Mouse (Mus musculus): ENCODE measurements around the gene Sirt2. TPM values are rescaled to one million over a fixed set of nuclear protein-coding genes. Genes with fewer than 3 reads are reported as not detected.

The Sirt2 gene
- polyA plus RNA-seq, 1 experiment from 2014 or later, result 25.1 TPM

DNA sequence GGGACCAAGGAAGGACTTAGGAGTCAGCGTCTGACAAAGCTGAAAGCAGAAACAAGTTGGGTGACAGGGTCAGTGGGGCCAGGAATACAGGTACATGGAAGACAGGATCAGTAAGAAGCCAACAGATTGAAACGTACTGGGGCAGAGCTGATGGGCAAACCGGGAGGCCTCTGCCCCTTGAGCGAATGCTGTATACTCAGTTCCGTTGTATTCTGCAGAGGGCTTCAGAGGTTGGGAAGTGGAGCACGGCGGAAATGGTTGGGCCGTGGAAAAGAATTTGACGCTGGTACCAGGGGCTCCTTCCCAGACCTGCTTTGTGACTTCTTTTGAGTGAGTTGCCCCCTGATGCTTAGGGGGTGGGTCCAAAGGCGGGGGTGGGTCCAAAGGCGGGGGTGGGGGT, 33.3 kb upstream of the Sirt2 start:
- H3K4me2 ChIP-seq, result peak overlapping the region; percentile 85
- H3K4me3 ChIP-seq (replicated peaks), result peak overlapping the region; percentile 59
- peaks cover 7% of the 10 kb centered on the region for H3K36me3 ChIP-seq
- 0 out of 2 replicates have a peak, but pooled peaks cover 4% of the 10 kb centered on the region for H3K9me3 ChIP-seq (replicated peaks)
- H3K27me3 ChIP-seq, result peaks cover 12% of the 10 kb centered on the region
- H3K4me1 ChIP-seq (replicated peaks), result peaks cover 19% of the 10 kb centered on the region
- DNase-seq, result no peak
- 18% methylated on average over 11 of the region's 11 CpGs for WGBS (ENCODE audit: insufficient replicate concordance)
- H3K9ac ChIP-seq, result peak overlapping the region; percentile 51; the same call in 1 of the 2 replicates
- 0 out of 2 replicates have a peak, but pooled peaks have one; percentile 1 for ATAC-seq (ENCODE audit: low read depth)
- no peak overlapping the region for H3K27ac ChIP-seq

DNA sequence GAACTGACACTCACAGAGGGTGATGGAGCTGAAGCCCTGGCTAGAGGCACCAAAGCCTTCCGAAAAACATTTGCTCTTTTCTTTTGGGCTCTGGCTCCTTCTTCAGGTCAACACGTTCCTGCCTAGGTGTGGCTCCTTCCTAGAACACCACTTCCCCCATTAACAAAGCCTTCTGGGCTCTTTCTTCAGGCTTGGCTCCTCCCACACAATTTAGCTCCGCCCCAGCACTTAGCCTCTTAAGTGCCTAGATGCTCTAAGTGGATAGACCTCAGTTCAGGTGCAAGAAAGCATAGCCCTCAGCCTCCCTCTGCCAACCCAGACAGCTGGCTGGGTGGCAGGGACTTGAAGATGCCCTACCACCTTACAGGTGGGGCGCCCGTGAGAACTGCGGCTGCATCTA, 30.8 kb upstream of the Sirt2 start:
- no peak for ATAC-seq (ENCODE audit: low read depth)
- Histone ChIP-seq H3K4me1 (replicated peaks) (peaks cover 29% of the 10 kb centered on the region), H3K27ac (no peak overlapping the region), H3K36me3 (peaks cover 29% of the 10 kb centered on the region), H3K9ac (no peak overlapping the region), H3K4me3 (replicated peaks) (no peak overlapping the region), H3K4me2 (no peak overlapping the region), H3K9me3 (replicated peaks) (0 out of 2 replicates have a peak, but pooled peaks cover 4% of the 10 kb centered on the region), H3K27me3 (peaks cover 12% of the 10 kb centered on the region)
- 71% methylated on average over 6 of the region's 6 CpGs for WGBS (ENCODE audit: insufficient replicate concordance)
- DNase-seq, result no peak

DNA sequence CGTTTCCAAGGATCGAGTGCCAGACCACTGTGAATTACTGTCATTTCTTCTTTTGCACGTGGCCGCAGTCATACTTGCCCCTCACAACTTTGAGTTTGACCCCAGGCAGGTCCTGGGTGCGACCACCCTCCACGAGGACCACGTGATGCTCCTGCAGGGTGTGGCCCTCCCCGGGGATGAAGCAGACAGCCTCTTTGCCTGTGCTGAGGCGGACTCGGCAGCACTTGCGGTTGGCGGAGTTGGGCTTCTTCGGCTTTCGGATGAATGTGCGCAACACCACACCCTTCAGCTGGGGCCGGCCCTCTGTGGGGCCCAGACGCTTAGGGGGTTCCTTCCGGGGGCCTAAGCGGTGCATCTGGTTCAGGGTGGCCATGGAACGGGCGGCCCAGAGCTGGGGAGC, 26.7 kb upstream of the Sirt2 start:
- H3K36me3 ChIP-seq, result peaks cover 37% of the 10 kb centered on the region
- 90% methylated on average over 21 of the region's 21 CpGs for WGBS (ENCODE audit: insufficient replicate concordance)

DNA sequence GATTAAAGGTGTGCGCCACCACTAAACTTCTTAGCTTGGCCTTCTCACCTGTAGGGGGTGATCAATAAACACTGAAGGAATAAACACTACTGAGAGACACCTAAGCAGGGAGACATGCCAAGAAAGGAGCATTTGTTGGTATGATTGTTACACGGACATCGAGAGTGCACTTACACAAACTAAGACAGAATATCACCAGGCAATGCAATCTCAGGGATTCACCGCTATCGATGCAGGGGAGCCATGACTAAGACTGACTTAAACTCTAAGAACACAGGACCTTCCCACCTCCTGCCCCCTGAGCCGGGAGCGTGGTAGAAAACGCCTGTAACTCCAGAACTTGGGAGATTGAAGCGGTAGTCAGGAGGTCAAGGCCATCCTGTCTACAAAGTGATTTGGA, 25.6 kb upstream of the Sirt2 start:
- peak overlapping the region; percentile 87 for H3K4me3 ChIP-seq (replicated peaks)
- ATAC-seq (ENCODE audit: low read depth) (no peak), DNase-seq (no peak)
- peaks cover 27% of the 10 kb centered on the region for H3K4me1 ChIP-seq (replicated peaks)
- peak overlapping the region; percentile 90 for H3K9ac ChIP-seq
- 27% methylated on average over 9 of the region's 9 CpGs for WGBS (ENCODE audit: insufficient replicate concordance)
- no peaks in the 10 kb centered on the region for H3K9me3 ChIP-seq (replicated peaks)
- H3K4me2 ChIP-seq, result peak overlapping the region; percentile 89
- peaks cover 46% of the 10 kb centered on the region for H3K36me3 ChIP-seq
- no peaks in the 10 kb centered on the region for H3K27me3 ChIP-seq
- H3K27ac ChIP-seq, result peak overlapping the region; percentile 80

More for the DNA sequence above, 26.7 kb upstream of the Sirt2 start:
- no peaks in the 10 kb centered on the region for H3K27me3 ChIP-seq
- no peak overlapping the region for H3K27ac ChIP-seq
- peak overlapping the region; percentile 10; the same call in 1 of the 2 replicates for H3K9ac ChIP-seq
- H3K4me3 ChIP-seq (replicated peaks), result no peak overlapping the region
- ATAC-seq (ENCODE audit: low read depth) (no peak), DNase-seq (no peak)
- peaks cover 27% of the 10 kb centered on the region for H3K4me1 ChIP-seq (replicated peaks)
- H3K9me3 ChIP-seq (replicated peaks), result no peaks in the 10 kb centered on the region
- H3K4me2 ChIP-seq, result no peak overlapping the region

DNA sequence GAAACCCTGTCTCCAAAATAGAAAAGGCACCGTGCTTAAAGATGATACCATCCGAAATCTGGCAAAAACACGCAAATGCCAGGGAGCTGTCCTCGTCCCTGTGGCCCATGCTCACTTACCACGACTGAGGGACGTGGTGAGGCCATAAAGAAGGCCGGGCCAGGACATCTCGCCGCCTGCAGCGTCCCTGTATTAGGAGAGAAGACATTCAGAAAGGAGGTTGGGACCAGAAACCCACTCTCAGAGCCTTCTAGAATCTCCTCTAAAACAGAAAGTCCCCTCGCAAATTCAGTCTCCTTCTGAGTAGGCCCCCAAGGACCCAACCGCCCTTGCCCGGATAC, 25.2 kb upstream of the Sirt2 start:
- DNase-seq (no peak), ATAC-seq (ENCODE audit: low read depth) (peak; percentile 6)
- WGBS (ENCODE audit: insufficient replicate concordance), result under 1% methylated on average over 13 of the region's 13 CpGs
- Histone ChIP-seq H3K4me3 (replicated peaks) (peak overlapping the region; percentile 87), H3K4me2 (peak overlapping the region; percentile 89), H3K27me3 (no peaks in the 10 kb centered on the region), H3K27ac (peak overlapping the region; percentile 80), H3K9ac (peak overlapping the region; percentile 90), H3K9me3 (replicated peaks) (no peaks in the 10 kb centered on the region), H3K4me1 (replicated peaks) (peaks cover 27% of the 10 kb centered on the region), H3K36me3 (peaks cover 50% of the 10 kb centered on the region)

DNA sequence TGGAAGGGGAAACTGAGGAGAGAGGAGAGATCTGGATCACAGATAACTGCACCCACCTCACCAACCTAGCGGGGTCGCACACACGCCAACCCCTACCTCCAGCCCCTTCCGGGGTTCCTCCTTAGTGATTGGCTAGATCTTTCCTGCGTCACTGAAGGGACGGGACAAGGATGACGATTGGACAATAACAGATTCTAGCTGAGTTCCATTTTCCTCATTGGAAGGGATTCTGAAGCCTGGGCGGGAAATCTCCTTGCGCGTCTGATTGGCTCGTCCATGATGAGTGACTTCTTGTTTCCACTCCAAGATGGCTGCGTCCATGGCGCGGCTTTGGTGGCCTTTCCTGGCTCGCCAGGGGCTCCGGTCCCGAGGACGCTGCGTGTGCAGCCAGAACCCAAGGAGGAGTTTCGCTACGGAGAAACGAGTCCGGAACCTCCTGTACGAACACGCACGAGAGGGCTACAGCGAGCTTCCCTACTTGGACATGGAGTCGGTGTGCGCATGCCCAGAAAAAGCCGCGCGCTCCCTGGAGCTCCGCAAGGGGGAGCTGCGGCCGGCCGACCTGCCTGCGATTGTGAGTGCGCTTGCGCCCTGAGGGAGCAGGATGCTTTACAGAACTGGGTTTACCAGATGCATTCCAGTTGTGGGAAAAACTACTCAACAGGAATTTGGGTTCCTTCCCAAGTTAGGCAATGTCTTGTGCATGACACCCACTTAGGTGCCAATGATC, 24.7 kb upstream of the Sirt2 start, which contains the start of the genes Mrps12 and Sars2:
Gene Mrps12 (minus strand): TSS at position 112 of the 730 bp plus-strand sequence.
Gene Sars2 (plus strand): TSS at position 284 of the 730 bp plus-strand sequence.
- Histone ChIP-seq H3K9ac (peak within 1 kb of the TSS; percentile 90), H3K4me2 (peak within 1 kb of the TSS; percentile 89), H3K27me3 (no peaks in the 10 kb centered on the region), H3K27ac (peak within 1 kb of the TSS; percentile 80), H3K36me3 (peaks cover 55% of the 10 kb centered on the region), H3K9me3 (replicated peaks) (no peaks in the 10 kb centered on the region), H3K4me1 (replicated peaks) (peaks cover 27% of the 10 kb centered on the region), H3K4me3 (replicated peaks) (peak within 1 kb of the TSS; percentile 87)
- WGBS (ENCODE audit: insufficient replicate concordance), result under 1% methylated on average over 39 of the region's 39 CpGs
- DNase-seq (peak; percentile 93), ATAC-seq (ENCODE audit: low read depth) (peak; percentile 94)

DNA sequence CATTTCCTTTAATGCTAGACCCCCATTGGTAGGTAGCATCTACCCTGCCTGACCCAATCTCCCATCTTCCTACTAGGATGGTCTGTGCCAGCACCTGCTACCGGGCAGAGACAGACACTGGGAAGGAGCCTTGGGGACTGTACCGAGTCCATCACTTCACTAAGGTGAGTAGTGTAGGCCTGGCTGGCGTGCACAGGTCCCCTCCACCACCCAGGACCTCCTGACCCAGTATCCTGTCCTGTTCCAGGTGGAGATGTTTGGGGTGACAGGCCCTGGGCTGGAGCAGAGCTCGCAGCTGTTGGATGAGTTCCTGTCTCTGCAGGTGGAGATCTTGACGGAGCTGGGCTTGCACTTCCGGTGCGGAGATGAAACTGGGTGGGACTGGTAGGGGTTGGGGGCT, 16.6 kb upstream of the Sirt2 start:
- WGBS (ENCODE audit: insufficient replicate concordance), result 85% methylated on average over 7 of the region's 7 CpGs
- H3K36me3 ChIP-seq, result peaks cover 62% of the 10 kb centered on the region
- no peaks in the 10 kb centered on the region for H3K9me3 ChIP-seq (replicated peaks)
- no peak for ATAC-seq (ENCODE audit: low read depth)
- no peaks in the 10 kb centered on the region; the same call in 1 of the 2 replicates for H3K4me1 ChIP-seq (replicated peaks)
- no peak overlapping the region for H3K9ac ChIP-seq
- DNase-seq, result no peak
- no peaks in the 10 kb centered on the region for H3K27me3 ChIP-seq
- H3K27ac ChIP-seq, result no peak overlapping the region
- H3K4me3 ChIP-seq (replicated peaks), result no peak overlapping the region
- no peak overlapping the region for H3K4me2 ChIP-seq

DNA sequence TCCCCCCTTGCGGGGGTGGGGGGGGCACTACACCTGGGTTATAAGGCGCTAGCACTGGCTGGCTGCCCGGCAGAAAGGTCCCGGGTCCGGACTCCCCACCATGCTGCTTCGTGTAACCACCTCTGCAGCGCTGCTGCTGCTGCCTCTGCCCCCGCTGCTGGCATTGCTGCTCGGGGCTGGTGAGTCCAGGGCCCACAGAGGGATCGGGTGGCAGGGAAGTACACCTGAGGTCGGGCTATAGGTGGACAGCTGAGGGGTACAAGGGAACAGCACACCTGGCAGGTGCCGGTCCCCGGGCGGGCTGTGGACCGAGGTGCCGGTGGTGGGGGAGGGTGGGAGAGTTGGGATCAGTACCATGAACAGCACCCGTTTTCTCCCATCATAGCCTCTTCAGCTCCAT, 10.5 kb upstream of the Sirt2 start, which contains the start of gene Ccer2:
Gene Ccer2 (plus strand): TSS at position 96 of the 400 bp plus-strand sequence.
- H3K4me2 ChIP-seq, result no peak within 1 kb of the TSS
- WGBS (ENCODE audit: insufficient replicate concordance), result 10% methylated on average over 17 of the region's 17 CpGs
- peaks cover 6% of the 10 kb centered on the region for H3K4me1 ChIP-seq (replicated peaks)
- no peak within 1 kb of the TSS for H3K4me3 ChIP-seq (replicated peaks)
- DNase-seq, result no peak
- no peak for ATAC-seq (ENCODE audit: low read depth)
- peaks cover 25% of the 10 kb centered on the region for H3K27me3 ChIP-seq
- no peaks in the 10 kb centered on the region for H3K9me3 ChIP-seq (replicated peaks)
- peaks cover 48% of the 10 kb centered on the region for H3K36me3 ChIP-seq
- no peak within 1 kb of the TSS for H3K27ac ChIP-seq
- H3K9ac ChIP-seq, result no peak within 1 kb of the TSS

DNA sequence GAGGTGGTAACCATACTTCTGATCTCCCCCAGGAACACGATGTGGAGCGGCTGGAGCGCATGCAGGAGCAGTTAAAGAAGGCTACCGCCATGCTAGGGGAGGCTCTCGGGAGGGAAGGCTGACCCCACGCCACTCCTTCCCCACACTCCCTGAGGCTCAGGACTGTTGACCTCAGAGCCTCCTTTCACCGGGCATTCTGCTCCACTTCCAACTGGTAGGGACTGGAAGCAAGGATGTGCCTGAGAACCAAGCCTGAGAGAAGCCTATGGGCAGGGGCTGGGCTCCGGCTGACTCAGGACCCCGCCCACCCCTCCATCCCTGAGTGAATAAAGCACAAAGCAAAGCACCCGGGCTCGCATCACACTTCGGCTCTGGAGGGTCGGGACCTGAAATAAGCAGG, 7.9 kb upstream of the Sirt2 start:
- DNase-seq (no peak), ATAC-seq (ENCODE audit: low read depth) (no peak)
- peaks cover 6% of the 10 kb centered on the region for H3K4me1 ChIP-seq (replicated peaks)
- no peak overlapping the region for H3K9ac ChIP-seq
- no peak overlapping the region for H3K27ac ChIP-seq
- peaks cover 54% of the 10 kb centered on the region for H3K36me3 ChIP-seq
- H3K27me3 ChIP-seq, result peaks cover 25% of the 10 kb centered on the region
- no peak overlapping the region for H3K4me2 ChIP-seq
- H3K9me3 ChIP-seq (replicated peaks), result no peaks in the 10 kb centered on the region
- WGBS (ENCODE audit: insufficient replicate concordance), result 81% methylated on average over 13 of the region's 13 CpGs
- H3K4me3 ChIP-seq (replicated peaks), result no peak overlapping the region

DNA sequence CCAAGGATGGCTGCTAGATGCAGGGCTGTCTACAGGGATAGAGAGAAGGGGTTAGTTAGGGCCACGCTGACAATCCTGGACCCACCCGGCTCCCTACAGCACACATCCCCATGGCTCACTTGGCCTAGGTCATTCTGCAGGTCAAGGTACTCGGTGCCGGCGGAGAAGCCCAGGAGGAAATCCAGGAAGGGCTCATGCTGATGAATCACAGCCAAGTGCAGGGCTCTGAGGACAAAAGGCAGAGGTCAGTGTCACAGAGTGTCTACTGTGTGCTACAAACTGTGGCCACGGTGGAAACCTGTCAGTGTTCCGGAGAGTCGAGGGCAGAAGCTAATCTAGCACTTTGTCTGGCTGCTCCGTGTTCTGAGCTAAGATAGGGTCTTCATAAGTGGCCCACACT, 4.6 kb upstream of the Sirt2 start:
- 85% methylated on average over 9 of the region's 9 CpGs for WGBS (ENCODE audit: insufficient replicate concordance)
- no peak for ATAC-seq (ENCODE audit: low read depth)
- peaks cover 15% of the 10 kb centered on the region for H3K4me1 ChIP-seq (replicated peaks)
- H3K36me3 ChIP-seq, result peaks cover 49% of the 10 kb centered on the region
- peaks cover 8% of the 10 kb centered on the region for H3K27me3 ChIP-seq
- H3K4me3 ChIP-seq (replicated peaks), result no peak overlapping the region
- no peak overlapping the region for H3K27ac ChIP-seq
- no peak overlapping the region for H3K4me2 ChIP-seq
- no peak for DNase-seq
- no peak overlapping the region for H3K9ac ChIP-seq
- H3K9me3 ChIP-seq (replicated peaks), result no peaks in the 10 kb centered on the region

DNA sequence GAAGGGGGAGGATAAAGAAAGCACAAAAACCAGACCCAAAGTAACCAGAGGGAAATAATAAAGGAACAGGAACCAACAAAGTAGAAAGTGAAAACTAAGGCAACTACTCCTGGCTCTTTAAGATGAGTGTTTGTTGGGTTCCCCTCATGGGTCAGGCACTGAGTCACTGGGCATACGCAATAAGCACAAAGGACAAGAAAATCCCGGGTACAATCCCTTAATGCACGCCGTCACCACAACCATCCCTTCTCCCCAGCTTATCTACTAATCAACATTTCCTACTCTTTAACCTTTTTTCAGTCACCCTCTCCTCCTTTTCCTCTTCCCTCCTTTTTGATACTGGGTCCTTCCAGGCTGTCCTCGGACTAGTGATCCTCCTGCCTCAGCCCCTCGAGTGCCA, 1.3 kb upstream of the Sirt2 start:
- H3K36me3 ChIP-seq, result peaks cover 31% of the 10 kb centered on the region
- ATAC-seq (ENCODE audit: low read depth) (no peak), DNase-seq (no peak)
- H3K4me1 ChIP-seq (replicated peaks), result peaks cover 48% of the 10 kb centered on the region
- no peaks in the 10 kb centered on the region for H3K9me3 ChIP-seq (replicated peaks)
- H3K4me3 ChIP-seq (replicated peaks), result peak overlapping the region; percentile 78
- WGBS (ENCODE audit: insufficient replicate concordance), result 49% methylated on average over 6 of the region's 6 CpGs
- H3K27ac ChIP-seq, result no peak overlapping the region
- no peaks in the 10 kb centered on the region for H3K27me3 ChIP-seq
- peak overlapping the region; percentile 80 for H3K9ac ChIP-seq
- H3K4me2 ChIP-seq, result peak overlapping the region; percentile 74

DNA sequence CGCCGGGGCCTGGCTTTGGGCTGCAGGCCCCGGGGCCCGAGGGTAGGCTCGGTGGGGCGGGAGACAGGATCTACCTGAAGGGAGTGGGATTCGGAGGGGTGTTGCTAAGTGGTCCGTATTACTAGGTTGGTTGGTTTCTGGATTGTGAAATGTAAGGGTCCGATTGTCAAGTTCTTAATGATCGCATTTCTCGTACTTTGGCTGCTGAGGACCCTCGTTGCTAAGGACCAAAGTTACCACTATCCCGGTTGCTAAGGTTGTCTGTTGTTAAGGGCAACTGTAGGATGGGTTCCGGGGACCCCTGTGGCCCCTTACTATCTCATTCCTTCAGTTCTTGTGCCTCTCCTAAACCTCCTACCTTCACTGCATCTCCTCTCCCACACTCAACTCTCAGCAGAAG, 375 bp downstream of the Sirt2 start:
- DNase-seq, result no peak
- H3K36me3 ChIP-seq, result peaks cover 14% of the 10 kb centered on the region
- no peak overlapping the region for H3K27ac ChIP-seq
- peak overlapping the region; percentile 78 for H3K4me3 ChIP-seq (replicated peaks)
- no peaks in the 10 kb centered on the region for H3K27me3 ChIP-seq
- ATAC-seq (ENCODE audit: low read depth), result no peak
- peak overlapping the region; percentile 75 for H3K9ac ChIP-seq
- peaks cover 60% of the 10 kb centered on the region for H3K4me1 ChIP-seq (replicated peaks)
- H3K9me3 ChIP-seq (replicated peaks), result no peaks in the 10 kb centered on the region
- peak overlapping the region; percentile 74 for H3K4me2 ChIP-seq
- WGBS (ENCODE audit: insufficient replicate concordance), result 7% methylated on average over 14 of the region's 14 CpGs
